Mouse (Mus musculus): ENCODE data around the gene Echs1. TPM values are rescaled to one million over a fixed set of nuclear protein-coding genes. Genes with fewer than 3 reads are reported as not detected.

Echs1 gene
- polyA plus RNA-seq (2012; rRNA removed) = 86.8 and 98.6 TPM in 2 replicates

DNA sequence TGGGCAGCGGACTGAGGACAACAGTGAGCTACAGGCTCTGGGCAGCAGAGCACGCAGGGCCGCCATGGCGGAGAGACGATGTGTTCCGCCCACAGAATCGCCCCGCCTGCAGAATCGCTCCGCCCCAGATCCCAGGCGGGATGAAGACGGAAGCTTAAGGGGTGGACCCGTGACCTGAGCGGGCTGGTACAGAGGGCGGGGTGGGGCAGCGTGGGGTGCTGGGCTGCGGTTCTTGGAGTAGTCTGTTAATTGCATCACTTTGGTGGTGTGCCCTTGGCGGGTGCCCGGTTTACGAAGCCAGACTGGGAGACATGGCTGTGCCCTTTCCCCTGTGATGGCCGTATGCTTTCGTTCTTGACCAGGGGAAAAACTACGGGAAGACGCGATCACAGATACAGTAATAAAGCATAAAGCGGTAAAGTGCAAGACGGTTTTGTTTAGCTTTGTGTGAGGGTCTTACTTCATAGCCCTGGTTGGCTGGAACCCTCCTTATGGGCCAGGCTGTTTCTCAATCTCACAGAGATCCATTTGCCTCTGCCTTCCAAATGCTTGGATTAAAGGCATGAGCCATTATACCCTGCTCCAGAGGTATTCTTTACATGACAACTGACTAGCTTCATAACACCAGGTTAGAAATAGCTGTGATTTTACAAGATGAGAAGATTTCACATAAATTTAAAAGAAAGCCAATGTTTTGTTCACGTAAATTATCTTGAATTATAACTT lies at the start of gene Echs1:
Gene Echs1, minus strand, starts transcription at position 148 of the 726 bp plus-strand sequence.

DNA sequence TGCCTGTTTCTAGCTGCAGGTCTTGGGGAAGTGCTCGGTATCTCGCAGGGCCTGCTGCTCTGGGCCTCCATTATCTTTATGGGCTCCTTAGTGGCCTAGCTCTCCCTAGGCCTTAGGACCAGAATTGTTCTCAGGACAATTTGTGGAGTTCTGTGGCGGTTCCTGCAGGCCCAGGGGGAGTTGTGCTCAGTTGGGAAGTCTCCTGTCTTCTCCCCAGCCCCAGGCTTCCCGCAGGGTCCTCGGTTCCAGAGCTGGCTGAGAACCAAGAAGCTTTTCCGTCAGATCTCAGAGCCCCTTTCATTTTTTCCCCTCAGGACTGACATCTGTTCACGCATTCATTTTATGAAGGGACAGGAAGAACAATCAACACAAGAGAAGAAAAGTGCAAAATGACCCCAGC lies 48.4 kb upstream of the Echs1 start, which contains the start of gene Olfr522:
Gene Olfr522, minus strand, starts transcription at position 101 of the 400 bp plus-strand sequence.

DNA sequence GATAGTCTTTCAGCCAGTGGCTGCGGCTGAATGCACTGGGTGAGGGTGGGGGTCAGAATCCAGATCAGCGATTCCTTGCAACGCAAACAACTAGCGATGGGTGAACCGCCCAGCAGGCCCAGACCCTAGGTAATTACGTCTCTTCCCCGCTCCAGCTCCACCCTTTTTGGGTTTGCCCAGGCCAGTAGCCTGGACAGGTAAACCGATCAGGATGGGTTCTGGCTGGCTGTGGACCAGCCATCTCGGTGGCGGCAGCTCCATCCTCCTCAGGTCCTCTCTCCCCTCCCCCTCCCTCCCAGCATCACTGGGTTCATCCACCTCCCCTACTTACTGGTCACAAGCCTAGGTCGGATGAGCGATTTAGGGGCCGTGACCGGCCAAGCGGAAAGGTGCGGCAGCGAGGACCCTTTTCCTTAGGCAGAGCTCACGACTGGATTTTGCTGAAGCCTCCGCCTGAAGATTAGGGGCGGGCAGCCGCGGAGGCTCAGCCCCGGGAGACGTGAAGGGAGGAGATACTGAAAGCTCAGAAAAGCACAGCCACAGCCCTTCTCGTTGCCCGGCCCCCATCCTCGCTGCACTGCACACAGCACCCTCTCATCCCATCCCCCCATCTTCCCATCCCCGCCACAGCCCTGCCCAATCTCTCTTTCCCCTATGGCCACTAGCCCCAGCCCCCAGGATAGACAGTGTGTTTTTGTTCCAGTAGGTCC lies 38.1 kb upstream of the Echs1 start, which contains the start of gene Sprn:
Gene Sprn, minus strand, starts transcription at position 660 of the 710 bp plus-strand sequence.

DNA sequence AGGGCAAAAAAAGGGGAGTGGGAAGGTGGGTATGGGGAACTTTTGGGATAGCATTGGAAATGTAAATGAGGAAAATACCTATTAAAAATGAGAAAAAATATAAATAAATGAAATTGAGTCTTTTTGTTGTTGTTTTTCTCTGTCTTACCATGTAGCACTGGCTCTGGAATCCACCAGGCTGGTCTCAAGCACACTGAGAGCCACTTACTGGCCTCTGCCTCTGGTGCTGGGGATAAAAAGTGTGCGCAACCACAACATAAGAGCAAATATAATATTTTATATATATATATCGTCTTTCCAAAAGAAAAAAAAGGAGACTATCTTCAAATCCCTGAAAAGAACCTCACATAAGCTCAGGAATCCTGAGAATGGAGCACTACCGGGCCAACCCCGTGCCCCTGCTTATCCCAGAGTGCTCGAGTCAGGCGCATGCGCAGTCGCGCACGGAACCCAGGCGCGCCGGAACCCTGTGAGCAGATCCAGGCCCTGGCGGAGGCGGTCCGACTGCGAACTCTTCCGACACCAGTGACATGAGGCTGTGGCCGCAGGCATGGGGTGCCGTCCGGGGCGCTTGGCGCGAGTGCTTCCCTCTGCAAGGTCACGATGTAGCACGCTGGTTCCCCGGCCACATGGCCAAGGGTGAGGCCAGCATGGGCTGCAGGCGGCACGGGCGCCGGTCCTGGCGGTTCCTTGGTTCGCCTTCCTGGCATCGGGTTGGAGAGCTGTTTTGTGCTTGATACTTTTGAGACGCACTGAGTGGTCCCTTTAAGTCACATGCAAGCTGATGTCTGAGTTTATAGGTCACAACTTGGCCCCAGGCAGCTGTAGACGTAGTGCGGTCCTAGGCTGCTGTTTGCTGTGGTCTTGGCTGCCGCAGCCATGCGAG lies 21.1 kb upstream of the Echs1 start, which contains the start of gene Mtg1:
Gene Mtg1, plus strand, starts transcription at position 430 of the 886 bp plus-strand sequence.

DNA sequence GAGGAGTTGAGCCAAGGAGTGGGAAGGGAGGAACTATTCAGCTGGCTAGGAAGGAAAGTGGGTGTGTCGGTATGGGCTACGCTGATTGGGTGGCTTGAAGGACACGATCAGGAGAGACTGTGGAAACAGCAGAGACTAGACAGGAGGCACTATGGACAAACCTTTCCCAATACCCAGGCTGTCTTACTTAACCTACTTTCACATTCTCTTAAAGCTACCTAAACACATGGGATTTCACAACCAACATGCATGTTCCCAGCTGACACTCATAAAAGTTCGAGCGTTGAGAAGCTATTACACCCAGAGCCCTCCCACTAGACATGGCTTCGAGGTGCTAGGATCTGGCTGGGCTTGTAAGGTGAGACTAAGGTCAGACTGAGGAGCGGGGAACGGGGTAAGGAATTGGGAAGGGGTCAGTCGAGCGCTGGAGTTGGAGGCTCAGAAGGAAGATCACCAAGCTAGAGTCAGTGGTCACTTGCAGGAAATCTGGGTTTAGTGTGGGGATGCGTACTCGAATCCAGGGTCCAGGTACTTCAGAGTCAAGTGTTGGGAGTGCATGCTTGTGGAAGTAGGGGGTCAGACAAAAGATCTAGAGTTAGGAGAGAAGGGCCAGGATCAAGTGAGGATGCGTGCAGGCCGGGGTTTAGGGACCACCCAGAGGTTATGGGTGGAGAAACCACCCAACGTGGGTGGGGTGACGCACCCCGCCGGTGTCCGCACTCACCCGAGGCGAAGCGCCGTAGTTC lies 520 bp downstream of the Echs1 start, which contains the start of gene Paox:
Gene Paox, plus strand, starts transcription at position 217 of the 746 bp plus-strand sequence.

DNA sequence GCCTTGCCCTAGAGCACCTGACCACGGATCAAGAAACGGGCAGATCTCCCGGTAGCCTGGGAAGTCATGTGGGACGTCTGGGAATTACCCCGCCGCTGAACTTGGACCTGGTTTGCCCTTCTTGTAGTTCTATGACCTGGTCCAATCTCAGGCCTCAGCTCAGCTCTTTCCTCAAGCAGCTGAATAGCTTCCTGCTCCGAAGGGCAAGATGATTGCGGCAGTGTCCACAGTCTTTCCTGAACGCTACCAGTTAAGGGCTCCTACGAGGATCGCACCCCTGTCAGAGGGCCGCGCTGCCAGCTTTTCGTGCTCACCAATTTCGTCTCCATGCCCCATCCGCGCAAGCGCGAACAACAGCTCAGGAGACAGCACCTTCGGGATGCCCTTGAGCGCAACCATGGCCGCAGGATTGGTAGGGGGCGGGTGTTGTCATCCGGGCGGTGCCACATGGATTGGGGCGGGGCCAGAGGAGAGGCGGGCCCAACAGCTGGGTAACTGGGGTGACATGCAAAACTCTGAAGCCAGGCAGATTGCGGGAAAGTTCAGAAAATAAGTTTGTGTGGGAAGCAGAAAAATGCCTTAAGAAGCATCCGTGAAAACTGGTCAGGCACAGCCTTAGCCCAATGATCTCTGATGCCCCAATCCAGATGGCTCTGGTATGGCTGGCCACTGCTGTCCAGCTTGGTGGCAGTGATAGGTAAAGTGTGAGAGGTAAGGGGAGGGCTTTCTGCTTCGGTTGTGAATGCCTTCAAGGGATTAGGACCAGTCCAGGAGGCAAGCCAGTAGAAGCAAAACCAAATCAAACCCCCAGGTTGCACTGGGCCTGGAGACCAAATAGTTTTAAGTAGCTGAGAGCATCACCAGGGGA lies 14.0 kb downstream of the Echs1 start, which contains the start of gene Fuom:
Gene Fuom, minus strand, starts transcription at position 449 of the 868 bp plus-strand sequence.

DNA sequence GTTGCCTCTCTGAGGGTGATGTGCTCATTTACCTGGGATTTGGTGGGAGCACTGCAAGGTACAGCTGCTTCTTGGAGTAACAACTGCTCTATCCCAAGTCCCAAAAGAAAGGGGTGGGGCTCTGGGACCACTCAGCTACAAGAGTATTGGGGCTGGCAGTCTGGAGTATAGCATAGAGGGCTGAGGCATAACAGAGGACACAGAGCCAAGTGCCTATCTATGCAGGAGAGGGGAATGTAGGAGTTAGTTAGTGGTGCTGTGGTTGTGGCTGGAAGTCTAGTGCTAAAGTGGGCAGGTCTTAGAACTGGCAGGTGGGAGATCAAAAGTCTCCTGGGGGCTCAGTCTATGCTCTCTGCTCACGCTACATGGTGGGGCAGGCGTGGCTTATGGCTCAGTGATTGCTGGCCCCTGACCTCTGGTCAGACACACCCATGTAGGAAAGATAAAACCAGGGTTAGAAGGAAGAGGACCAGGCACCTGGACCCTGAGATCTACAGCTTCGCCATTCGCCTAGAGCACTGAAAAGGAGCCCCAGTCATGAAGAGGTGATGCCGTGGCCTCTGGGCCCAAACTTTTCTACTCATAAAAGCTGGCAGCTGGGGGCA lies 23.2 kb downstream of the Echs1 start, which contains the start of gene Prap1:
Gene Prap1, plus strand, starts transcription at position 472 of the 605 bp plus-strand sequence.

DNA sequence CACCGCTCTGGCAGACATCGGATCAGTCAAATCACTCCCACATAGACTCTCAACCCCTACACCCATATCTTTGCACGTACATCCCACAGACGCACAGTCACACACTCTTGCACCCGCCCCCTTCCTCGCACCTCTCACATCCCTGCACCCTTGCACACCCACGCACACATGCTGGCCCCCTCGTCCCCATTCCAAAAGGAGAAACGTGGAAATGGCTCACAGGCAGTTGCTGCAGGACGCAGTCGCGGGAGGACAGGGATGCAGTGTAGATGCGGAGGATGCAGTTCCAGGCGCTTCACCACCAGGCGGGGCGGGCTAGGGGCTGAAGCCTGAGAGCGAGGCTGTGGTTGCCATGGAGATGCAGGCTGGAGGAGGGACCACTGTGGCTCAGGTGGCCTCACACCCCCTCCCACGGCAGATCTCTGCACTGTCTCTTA lies 34.0 kb downstream of the Echs1 start, which contains the start of gene Caly:
Gene Caly, minus strand, starts transcription at position 307 of the 437 bp plus-strand sequence.

Other genes with a start within 250 kb of the Echs1 start
- gene Kndc1, start 221.8 kb downstream of the Echs1 start, polyA plus RNA-seq (2012; rRNA removed) = 18.5 and 22.2 TPM in 2 replicates
- 0.08 TPM in 1 of 2 replicates, not detected in the other for gene Utf1, start 172.7 kb downstream of the Echs1 start, polyA plus RNA-seq (2012; rRNA removed)
- 0.63 and 0.80 TPM in 2 replicates for gene 6430531B16Rik, start 137.7 kb downstream of the Echs1 start, polyA plus RNA-seq (2012; rRNA removed)
- gene Adam8, start 123.9 kb downstream of the Echs1 start, polyA plus RNA-seq (2012; rRNA removed) = 10.7 and 11.6 TPM in 2 replicates
- gene Zfp511, start 80.1 kb downstream of the Echs1 start, polyA plus RNA-seq (2012; rRNA removed) = 80.8 and 92.4 TPM in 2 replicates
- 68.6 and 73.6 TPM in 2 replicates for gene Tubgcp2, start 79.8 kb downstream of the Echs1 start, polyA plus RNA-seq (2012; rRNA removed)
- gene Msx3, start 67.4 kb downstream of the Echs1 start, polyA plus RNA-seq (2012; rRNA removed) = 1.9 and 3.0 TPM in 2 replicates
- 107 and 113 TPM in 2 replicates for gene Caly, start 33.9 kb downstream of the Echs1 start, polyA plus RNA-seq (2012; rRNA removed)
- 0.20 and 0.40 TPM in 2 replicates for gene Prap1, start 23.1 kb downstream of the Echs1 start, polyA plus RNA-seq (2012; rRNA removed)
- 22.9 and 26.7 TPM in 2 replicates for gene Fuom, start 14.0 kb downstream of the Echs1 start, polyA plus RNA-seq (2012; rRNA removed)
- 5.2 and 6.3 TPM in 2 replicates for gene Paox, start 677 bp downstream of the Echs1 start, polyA plus RNA-seq (2012; rRNA removed)
- 40.2 and 41.2 TPM in 2 replicates for gene Mtg1, start 21.1 kb upstream of the Echs1 start, polyA plus RNA-seq (2012; rRNA removed)
- 8.6 and 9.2 TPM in 2 replicates for gene Sprn, start 38.4 kb upstream of the Echs1 start, polyA plus RNA-seq (2012; rRNA removed)
- not detected in 2 replicates for gene Olfr522, start 48.3 kb upstream of the Echs1 start, polyA plus RNA-seq (2012; rRNA removed)
- gene Olfr523, start 56.7 kb upstream of the Echs1 start, polyA plus RNA-seq (2012; rRNA removed) = not detected in 2 replicates
- gene Olfr524, start 89.5 kb upstream of the Echs1 start, polyA plus RNA-seq (2012; rRNA removed) = not detected in 2 replicates
- gene Cd163l1, start 101.8 kb upstream of the Echs1 start, polyA plus RNA-seq (2012; rRNA removed) = 0.18 TPM in 1 of 2 replicates, not detected in the other
- gene 5830411N06Rik, start 130.8 kb upstream of the Echs1 start, polyA plus RNA-seq (2012; rRNA removed) = not detected in 2 replicates
- gene Olfr525, start 204.4 kb upstream of the Echs1 start, polyA plus RNA-seq (2012; rRNA removed) = not detected in 2 replicates
- gene Olfr527, start 217.5 kb upstream of the Echs1 start, polyA plus RNA-seq (2012; rRNA removed) = not detected in 2 replicates
- gene Olfr60, start 245.2 kb upstream of the Echs1 start, polyA plus RNA-seq (2012; rRNA removed) = not detected in 2 replicates